Mouse (Mus musculus): Measurements from ENCODE around the gene Gm20517.

GRCm38 (mm10) chr17:47596839-47597164 is 14.6 kb upstream of the Gm20517 start:
- TF ChIP-seq POLR2A (IDR thresholded peaks at IDR 0.05; ENCODE audit: borderline replicate concordance, low read depth, low read length) (no peak), CTCF (IDR thresholded peaks at IDR 0.05; ENCODE audit: low read depth, low read length) (no peak)

All from bone marrow macrophage, adult 2 months (primary cell).